Mouse (Mus musculus): Measurements from ENCODE around the gene Fam111a.
"Not testable (repeated sequence)": the region's sequence is repeated elsewhere in the genome, so short reads cannot be mapped to it uniquely, and the experiment has no call there.

Gene Fam111a

GRCm38 (mm10) chr19:12545440-12545839 is at the start of gene Fam111a:
Fam111a (plus strand) TSS chr19:12545740.
- in situ Hi-C loops (cut with MboI): not testable (repeated sequence)

GRCm38 (mm10) chr19:12496241-12496640 is 49.3 kb upstream of the Fam111a start:
- in situ Hi-C loops (cut with MboI): no loop called here

GRCm38 (mm10) chr19:12497909-12498308 is 47.6 kb upstream of the Fam111a start:
- in situ Hi-C loops (cut with MboI): no loop called here

- in situ Hi-C loops (cut with MboI): no loop called here
Observed at GRCm38 (mm10) chr19:12498321-12498720, 47.2 kb upstream of the Fam111a start.

GRCm38 (mm10) chr19:12498941-12499340 is 46.6 kb upstream of the Fam111a start:
- in situ Hi-C loops (cut with MboI): no loop called here

GRCm38 (mm10) chr19:12499485-12499884 is 46.1 kb upstream of the Fam111a start:
- in situ Hi-C loops (cut with MboI): no loop called here

- in situ Hi-C loops (cut with MboI): loop anchor here (5.0 kb wide), 2 partner anchors 43 to 68 kb away; no protein-coding TSS in a partner anchor
Observed at GRCm38 (mm10) chr19:12500124-12500523, 45.4 kb upstream of the Fam111a start.

- in situ Hi-C loops (cut with MboI): loop anchor here (5.0 kb wide), 2 partner anchors 44 to 69 kb away; no protein-coding TSS in a partner anchor
Observed at GRCm38 (mm10) chr19:12500881-12501311, 44.6 kb upstream of the Fam111a start.

GRCm38 (mm10) chr19:12501370-12502347 is 43.9 kb upstream of the Fam111a start, which contains the start of gene Dtx4:
Dtx4 (minus strand) TSS chr19:12501454.
- in situ Hi-C loops (cut with MboI): loop anchor here (5.0 kb wide), 2 partner anchors 44 to 69 kb away; no protein-coding TSS in a partner anchor

GRCm38 (mm10) chr19:12502756-12503155 is 42.8 kb upstream of the Fam111a start:
- in situ Hi-C loops (cut with MboI): loop anchor here (5.0 kb wide), 2 partner anchors 45 to 70 kb away; no protein-coding TSS in a partner anchor

- in situ Hi-C loops (cut with MboI): loop anchor here (5.0 kb wide), 1 partner anchor 78 kb away; no protein-coding TSS in a partner anchor
Observed at GRCm38 (mm10) chr19:12514621-12515020, 30.9 kb upstream of the Fam111a start.

GRCm38 (mm10) chr19:12517671-12518540 is 27.6 kb upstream of the Fam111a start:
- in situ Hi-C loops (cut with MboI): loop anchor here (5.0 kb wide), 1 partner anchor 74 kb away; no protein-coding TSS in a partner anchor

- in situ Hi-C loops (cut with MboI): loop anchor here (5.0 kb wide), 1 partner anchor 74 kb away; no protein-coding TSS in a partner anchor
Observed at GRCm38 (mm10) chr19:12518541-12518890, 27.0 kb upstream of the Fam111a start.

- in situ Hi-C loops (cut with MboI): no loop called here
Observed at GRCm38 (mm10) chr19:12523377-12523776, 22.2 kb upstream of the Fam111a start.

- in situ Hi-C loops (cut with MboI): no loop called here
Observed at GRCm38 (mm10) chr19:12537168-12537567, 8.4 kb upstream of the Fam111a start.

- in situ Hi-C loops (cut with MboI): no loop called here
Observed at GRCm38 (mm10) chr19:12539975-12540374, 5.6 kb upstream of the Fam111a start.

GRCm38 (mm10) chr19:12540727-12541126 is 4.8 kb upstream of the Fam111a start:
- in situ Hi-C loops (cut with MboI): no loop called here

GRCm38 (mm10) chr19:12541644-12542043 is 3.9 kb upstream of the Fam111a start:
- in situ Hi-C loops (cut with MboI): no loop called here

- in situ Hi-C loops (cut with MboI): no loop called here
Observed at GRCm38 (mm10) chr19:12549166-12549565, 3.6 kb downstream of the Fam111a start.

- in situ Hi-C loops (cut with MboI): no loop called here
Observed at GRCm38 (mm10) chr19:12550005-12550942, 4.7 kb downstream of the Fam111a start.

- in situ Hi-C loops (cut with MboI): no loop called here
Observed at GRCm38 (mm10) chr19:12556293-12556692, 10.8 kb downstream of the Fam111a start.
